Mouse (Mus musculus): Measurements from ENCODE around the gene Pde2a. TPM values are rescaled to one million over a fixed set of nuclear protein-coding genes. Genes with fewer than 3 reads are reported as not detected.
"Not testable (repeated sequence)": the region's sequence is repeated elsewhere in the genome, so short reads cannot be mapped to it uniquely, and the experiment has no call there.

Pde2a gene
- total RNA-seq, 2 experiments from 2014 or later: 6.0 to 19.4 TPM

DNA sequence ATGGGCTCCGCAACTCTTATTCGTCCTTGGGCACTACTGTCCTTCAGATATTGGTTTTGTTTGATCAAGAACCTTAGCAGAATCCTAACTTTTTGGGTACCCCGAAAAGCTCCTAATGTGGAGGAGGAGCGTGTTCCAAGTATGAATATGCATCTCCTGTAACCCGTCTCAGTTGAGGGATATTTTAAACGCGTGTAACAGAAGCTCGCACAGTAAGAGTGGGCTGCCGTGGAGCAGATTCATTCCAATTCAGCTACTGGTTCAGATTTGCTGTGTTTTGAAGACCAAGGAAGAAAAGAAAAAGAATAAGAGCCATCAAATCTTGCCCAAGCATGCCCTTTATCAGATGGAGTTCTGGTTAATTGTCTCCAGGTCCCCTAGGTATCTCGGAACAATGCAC lies 120.2 kb downstream of the Pde2a start:
- no peak for ATAC-seq (replicated peaks; ENCODE audit: low FRiP score, low TSS enrichment, poor library complexity, severe bottlenecking)

DNA sequence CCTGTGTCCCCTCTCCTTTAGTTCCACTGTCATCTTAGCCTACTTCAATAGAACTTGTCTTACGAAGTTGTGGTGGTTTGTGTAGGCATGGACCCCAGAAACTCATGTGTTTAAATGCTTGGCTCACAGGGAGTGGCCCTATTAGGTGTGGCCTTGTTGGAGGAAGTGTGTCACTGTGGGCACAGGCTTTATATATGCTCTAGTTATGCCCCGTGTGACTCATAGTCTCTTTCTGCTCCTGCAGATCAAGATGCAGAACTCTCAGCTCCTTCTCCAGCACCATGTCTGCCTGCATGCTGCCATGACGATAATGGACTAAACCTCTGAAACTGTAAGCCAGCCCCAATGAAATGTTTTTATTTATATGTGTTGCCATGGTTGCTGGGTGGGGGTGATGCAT lies 126.2 kb downstream of the Pde2a start:
- no peak for ATAC-seq (replicated peaks; ENCODE audit: low FRiP score, low TSS enrichment, poor library complexity, severe bottlenecking)

DNA sequence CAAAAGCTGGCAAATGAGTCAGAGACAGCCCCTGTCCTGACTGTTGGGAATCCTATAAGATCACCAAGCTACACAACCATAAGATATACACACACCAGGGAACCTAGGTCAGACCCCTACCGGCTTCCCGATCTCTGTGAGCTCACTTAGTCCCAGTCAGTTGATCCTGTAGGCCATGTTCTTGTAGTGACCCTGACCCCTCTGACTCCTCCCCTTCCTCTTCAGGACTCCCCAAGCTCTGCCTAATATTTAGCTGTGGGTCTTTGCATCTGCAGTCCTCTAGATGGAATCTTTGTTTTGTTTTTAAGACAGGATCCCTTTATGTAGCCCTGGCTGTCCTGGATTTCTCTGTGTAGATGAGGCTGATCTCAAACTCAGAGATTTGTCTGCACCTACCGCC lies 127.8 kb downstream of the Pde2a start:
- no peak for ATAC-seq (replicated peaks; ENCODE audit: low FRiP score, low TSS enrichment, poor library complexity, severe bottlenecking)

DNA sequence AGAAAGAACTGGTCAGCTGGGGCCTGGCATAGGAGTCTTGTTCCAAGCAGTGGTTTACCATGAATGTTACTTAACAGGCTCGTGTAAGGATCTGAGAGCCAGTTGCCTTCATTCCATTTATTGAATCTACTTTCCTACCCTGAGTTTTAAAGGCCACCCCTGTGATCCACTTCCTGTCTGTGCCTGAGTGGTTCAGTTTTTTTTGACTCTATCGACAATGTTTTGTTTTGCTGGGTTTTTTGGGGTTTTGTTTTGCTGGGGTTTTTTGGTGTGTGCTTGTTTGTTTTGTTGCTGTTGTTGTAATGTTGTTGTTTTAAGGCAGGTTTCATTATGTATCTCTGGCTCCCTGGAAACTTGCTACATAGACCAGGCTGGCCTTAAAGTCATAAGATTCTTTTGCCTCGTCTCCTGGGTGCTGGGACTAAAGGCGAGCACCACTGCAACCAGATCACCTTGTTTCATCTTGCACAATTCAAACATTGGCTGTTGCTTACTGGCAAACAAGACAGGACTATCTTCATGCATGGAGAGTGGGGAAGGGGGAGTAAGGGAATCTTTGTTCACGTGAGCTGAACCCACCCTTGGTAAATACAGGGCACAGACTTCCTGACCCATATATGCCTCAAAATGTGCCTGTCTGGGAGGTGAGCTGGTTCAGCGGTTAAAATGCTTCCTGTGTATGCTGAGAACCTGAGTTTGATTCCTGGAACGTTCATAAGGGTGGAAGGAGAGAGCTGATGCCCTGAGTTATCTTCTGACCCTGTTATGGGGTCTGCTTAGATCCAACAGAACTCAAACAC lies 129.4 kb downstream of the Pde2a start:
- ATAC-seq (replicated peaks; ENCODE audit: low FRiP score, low TSS enrichment, poor library complexity, severe bottlenecking): no peak

DNA sequence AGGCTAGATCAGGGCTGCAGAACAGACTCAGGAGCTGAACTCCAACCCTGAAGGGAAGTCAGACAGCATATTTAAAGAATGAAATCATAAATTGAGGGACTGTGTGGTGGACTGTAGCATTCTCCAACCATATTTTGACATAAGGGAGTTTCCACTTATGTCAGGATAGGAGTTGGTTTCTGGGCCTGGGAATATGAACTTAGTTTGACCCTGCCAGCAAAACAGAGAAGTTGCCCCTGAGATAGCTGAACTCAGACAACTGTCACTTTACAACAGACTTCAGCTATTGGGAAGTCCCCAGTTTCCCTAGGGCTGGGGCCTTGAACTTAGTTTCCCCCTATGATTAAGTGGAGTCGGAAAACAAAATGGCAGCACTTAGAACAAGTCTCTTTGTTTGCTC lies 130.0 kb downstream of the Pde2a start:
- ATAC-seq (replicated peaks; ENCODE audit: low FRiP score, low TSS enrichment, poor library complexity, severe bottlenecking): no peak

DNA sequence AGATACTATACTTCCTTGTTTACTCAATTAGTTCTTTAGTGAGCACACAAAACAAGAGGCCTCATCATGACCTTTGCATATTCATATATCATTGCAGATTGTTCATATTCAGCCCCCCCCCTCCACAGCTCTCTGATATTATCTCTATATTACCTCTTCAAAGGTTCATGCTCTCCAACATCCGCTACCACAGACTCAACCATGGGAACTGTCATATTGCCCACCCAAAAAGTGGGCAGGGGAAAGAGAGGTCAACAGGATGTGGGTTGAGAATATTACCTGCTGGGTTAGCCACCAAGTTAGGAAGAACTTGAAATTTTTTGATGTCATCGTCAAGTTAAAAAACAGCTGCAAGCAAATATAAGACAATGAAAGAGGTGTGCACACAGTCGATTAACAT lies 134.0 kb downstream of the Pde2a start:
- not testable (repeated sequence) for ATAC-seq (replicated peaks; ENCODE audit: low FRiP score, low TSS enrichment, poor library complexity, severe bottlenecking)

DNA sequence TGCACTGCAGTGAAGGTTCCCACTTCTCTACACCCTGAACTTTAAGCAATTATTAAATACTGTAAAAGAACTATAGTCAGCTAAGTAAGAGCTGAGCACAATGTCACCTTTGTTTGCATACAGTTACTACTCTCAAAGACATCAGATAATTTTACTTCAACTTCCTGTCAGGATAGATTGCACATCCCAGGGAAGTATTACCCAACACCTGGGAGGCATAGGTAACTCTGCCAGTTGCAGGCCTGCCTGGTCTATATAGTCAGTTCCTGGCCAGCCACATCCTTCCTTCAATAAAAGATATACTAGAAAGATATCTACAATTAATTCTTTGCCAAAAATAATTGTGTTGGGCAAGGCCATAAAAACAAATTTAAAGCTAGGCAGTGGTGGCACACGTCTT lies 135.9 kb downstream of the Pde2a start:
- no peak for ATAC-seq (replicated peaks; ENCODE audit: low FRiP score, low TSS enrichment, poor library complexity, severe bottlenecking)

DNA sequence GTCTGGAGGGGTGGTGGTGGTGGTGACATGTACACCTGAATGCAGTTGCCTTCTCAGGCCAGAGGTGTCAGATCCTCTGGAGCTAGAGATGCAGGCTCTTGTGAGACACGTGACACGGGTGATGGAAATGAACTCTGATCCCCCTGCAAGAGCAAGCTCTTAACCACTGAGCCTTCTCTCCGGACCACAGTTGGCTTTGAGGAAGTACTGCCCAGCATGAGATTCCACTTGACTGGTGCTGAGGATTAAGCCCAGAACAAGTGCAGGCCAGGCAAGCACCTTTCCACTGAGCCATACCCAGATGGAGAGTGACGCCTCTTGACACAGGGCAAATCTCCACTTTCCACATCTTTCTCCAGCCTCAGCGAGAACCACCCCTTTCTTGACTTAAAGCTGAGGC lies 137.9 kb downstream of the Pde2a start:
- not testable (repeated sequence) for ATAC-seq (replicated peaks; ENCODE audit: low FRiP score, low TSS enrichment, poor library complexity, severe bottlenecking)

Other genes with a start within 250 kb of the Pde2a start
- gene Atg16l2, start 119.4 kb upstream of the Pde2a start, total RNA-seq (2014; fragmentation: Nextera tagmentation): 6.1 and 15.3 TPM in 2 replicates
- gene Atg16l2, start 119.4 kb upstream of the Pde2a start, total RNA-seq (2017): 0.70 and 1.6 TPM in 2 replicates
- gene Stard10, start 104.6 kb upstream of the Pde2a start, total RNA-seq (2014; fragmentation: Nextera tagmentation): 257 and 310 TPM in 2 replicates
- 103 and 198 TPM in 2 replicates for gene Stard10, start 104.6 kb upstream of the Pde2a start, total RNA-seq (2017)
- 68.9 and 88.4 TPM in 2 replicates for gene Arap1, start 73.6 kb upstream of the Pde2a start, total RNA-seq (2014; fragmentation: Nextera tagmentation)
- 20.1 and 31.0 TPM in 2 replicates for gene Arap1, start 73.6 kb upstream of the Pde2a start, total RNA-seq (2017)
- not detected in 2 replicates for gene Gm45837, start 10.8 kb upstream of the Pde2a start, total RNA-seq (2014; fragmentation: Nextera tagmentation)
- gene Gm45837, start 10.8 kb upstream of the Pde2a start, total RNA-seq (2017): not detected in 2 replicates
- 1.4 and 3.7 TPM in 2 replicates for gene Art2b, start 163.9 kb downstream of the Pde2a start, total RNA-seq (2014; fragmentation: Nextera tagmentation)
- 0.84 and 2.7 TPM in 2 replicates for gene Art2b, start 163.9 kb downstream of the Pde2a start, total RNA-seq (2017)
- gene Clpb, start 241.9 kb downstream of the Pde2a start, total RNA-seq (2014; fragmentation: Nextera tagmentation): 28.3 and 41.2 TPM in 2 replicates
- 25.5 and 26.2 TPM in 2 replicates for gene Clpb, start 241.9 kb downstream of the Pde2a start, total RNA-seq (2017)